Mouse (Mus musculus): Measurements from ENCODE around the gene Bend3.

DNA sequence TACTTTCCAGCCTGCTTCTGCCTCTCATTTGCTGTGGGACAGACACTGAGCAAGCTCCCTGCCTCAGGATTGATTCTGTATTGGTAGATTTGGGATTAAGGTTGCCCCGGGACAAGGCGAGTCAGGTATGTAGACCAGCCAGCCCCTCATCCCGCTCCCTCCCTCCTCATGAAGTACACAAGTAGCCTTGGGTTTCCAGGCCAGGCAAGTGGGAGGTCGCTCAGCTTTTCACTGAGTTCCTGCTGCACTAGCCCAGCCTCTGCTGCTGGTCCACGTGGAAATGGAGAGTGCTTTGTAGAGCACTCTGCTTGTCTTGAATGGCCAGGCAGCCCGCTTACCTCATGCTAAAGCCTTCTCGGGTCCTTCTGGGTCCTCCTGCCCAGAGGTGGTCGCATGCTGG is 11.4 kb downstream of the Bend3 start:
- TF ChIP-seq CTCF (IDR thresholded peaks at IDR 0.05; ENCODE audit: borderline replicate concordance, insufficient read depth, low read depth, low read length) (no peak), POLR2A (IDR thresholded peaks at IDR 0.05; ENCODE audit: borderline replicate concordance, insufficient read depth, low read length) (no peak)
